Mouse (Mus musculus) cerebellum, adult 2 months (tissue): Measurements from ENCODE around the gene Il10rb.

Experiments
- CTCF ChIP-seq: fragments of 200-500 bp; IDR thresholded peaks from 2 replicates; pipeline ENCODE4 v1.5.1; 2011; ENCODE audit warnings: low read depth, mild to moderate bottlenecking, control low read depth, low read length, moderate library complexity, borderline replicate concordance; ENCODE audit not compliant: insufficient read depth
- POLR2A ChIP-seq: fragments of 200-500 bp; IDR thresholded peaks from 2 replicates; pipeline ENCODE4 v1.6.1; 2011; ENCODE audit warnings: low read length, control low read depth, borderline replicate concordance; ENCODE audit not compliant: insufficient read depth

GRCm38 (mm10) chr16:91372577-91373472, 33.1 kb upstream of the Il10rb start, which contains the start of gene Ifnar2:
- no peak for TF ChIP-seq CTCF
- TF ChIP-seq POLR2A = peak; percentile 25; the same call in 1 of the 2 replicates
